Mouse (Mus musculus): ENCODE measurements around the gene Rbmx.

The Rbmx gene

GRCm38 (mm10) chrX:57392367-57393246 lies at the start of gene Rbmx:
Gene Rbmx, minus strand, starts transcription at chrX:57393036.
- DNase-seq (ENCODE audit: low read depth): peak; percentile 89

- no peak for DNase-seq (ENCODE audit: low read depth)
Measured at GRCm38 (mm10) chrX:57433897-57434296, 41.1 kb upstream of the Rbmx start.

GRCm38 (mm10) chrX:57431610-57432009 lies 38.8 kb upstream of the Rbmx start:
- no peak for DNase-seq (ENCODE audit: low read depth)

GRCm38 (mm10) chrX:57408769-57409168 lies 15.9 kb upstream of the Rbmx start, which contains the start of gene Gm364:
Gene Gm364, plus strand, starts transcription at chrX:57409154.
- DNase-seq (ENCODE audit: low read depth): no peak

- no peak for DNase-seq (ENCODE audit: low read depth)
Measured at GRCm38 (mm10) chrX:57403651-57404050, 10.8 kb upstream of the Rbmx start.

GRCm38 (mm10) chrX:57401388-57401787 lies 8.6 kb upstream of the Rbmx start:
- DNase-seq (ENCODE audit: low read depth): no peak

GRCm38 (mm10) chrX:57393412-57393811 lies 576 bp upstream of the Rbmx start:
- DNase-seq (ENCODE audit: low read depth): no peak

- no peak for DNase-seq (ENCODE audit: low read depth)
Measured at GRCm38 (mm10) chrX:57380915-57381314, 11.9 kb downstream of the Rbmx start.

GRCm38 (mm10) chrX:57378579-57378978 lies 14.3 kb downstream of the Rbmx start:
- no peak for DNase-seq (ENCODE audit: low read depth)

- no peak for DNase-seq (ENCODE audit: low read depth)
Measured at GRCm38 (mm10) chrX:57377096-57377495, 15.7 kb downstream of the Rbmx start.

GRCm38 (mm10) chrX:57374029-57374428 lies 18.8 kb downstream of the Rbmx start:
- DNase-seq (ENCODE audit: low read depth): no peak

- no peak for DNase-seq (ENCODE audit: low read depth)
Measured at GRCm38 (mm10) chrX:57373543-57373942, 19.3 kb downstream of the Rbmx start.

- no peak for DNase-seq (ENCODE audit: low read depth)
Measured at GRCm38 (mm10) chrX:57372965-57373364, 19.9 kb downstream of the Rbmx start.

GRCm38 (mm10) chrX:57364891-57365569 lies 27.8 kb downstream of the Rbmx start:
- DNase-seq (ENCODE audit: low read depth): no peak

- DNase-seq (ENCODE audit: low read depth): no peak
Measured at GRCm38 (mm10) chrX:57359316-57359715, 33.5 kb downstream of the Rbmx start.

- no peak for DNase-seq (ENCODE audit: low read depth)
Measured at GRCm38 (mm10) chrX:57339220-57339619, 53.6 kb downstream of the Rbmx start.

GRCm38 (mm10) chrX:57338371-57339211 lies 54.2 kb downstream of the Rbmx start, which contains the start of gene Arhgef6:
Gene Arhgef6, minus strand, starts transcription at chrX:57338729.
- peak; percentile 50 for DNase-seq (ENCODE audit: low read depth)

- no peak for DNase-seq (ENCODE audit: low read depth)
Measured at GRCm38 (mm10) chrX:57337582-57337981, 55.3 kb downstream of the Rbmx start.

GRCm38 (mm10) chrX:57336958-57337357 lies 55.9 kb downstream of the Rbmx start:
- DNase-seq (ENCODE audit: low read depth): no peak

GRCm38 (mm10) chrX:57335313-57335712 lies 57.5 kb downstream of the Rbmx start:
- no peak for DNase-seq (ENCODE audit: low read depth)

Measured in fibroblast of lung, adult 2 months (primary cell).